Mouse (Mus musculus) myocyte (in vitro differentiated cells): ENCODE measurements around the gene Pltp. TPM values are rescaled to one million over a fixed set of nuclear protein-coding genes. Genes with fewer than 3 reads are reported as not detected.

Experiments
- H3K27me3 ChIP-seq: one replicate; pipeline ENCODE4 v1.6.1; 2011; ENCODE audit not compliant: control insufficient read depth, insufficient read depth, insufficient read length
- H3K36me3 ChIP-seq: one replicate; pipeline ENCODE4 v1.6.1; 2011; ENCODE audit not compliant: control insufficient read depth, insufficient read depth
- H3K4me2 ChIP-seq: one replicate; pipeline ENCODE4 v1.6.1; 2011; ENCODE audit warnings: low read depth, control low read depth
- H3K4me3 ChIP-seq: one replicate; pipeline ENCODE4 v1.5.1; 2011; ENCODE audit warnings: mild to moderate bottlenecking, control low read depth, moderate library complexity
- H3K79me2 ChIP-seq: one replicate; pipeline ENCODE4 v1.6.1; 2011; ENCODE audit not compliant: control insufficient read depth, insufficient read depth
- H3ac ChIP-seq: one replicate; pipeline ENCODE4 v1.6.1; 2011; ENCODE audit not compliant: control insufficient read depth, insufficient read length
- CEBPB ChIP-seq: IDR thresholded peaks from 2 replicates; pipeline ENCODE4 v1.6.1; 2011; ENCODE audit warnings: mild to moderate bottlenecking, moderate library complexity; ENCODE audit not compliant: poor library complexity, insufficient read depth, severe bottlenecking
- E2F4 ChIP-seq: IDR thresholded peaks from one replicate; pipeline ENCODE4 v1.6.1; 2011; ENCODE audit warnings: mild to moderate bottlenecking, control low read depth, moderate library complexity; ENCODE audit not compliant: insufficient read depth
- MAX ChIP-seq: IDR thresholded peaks from one replicate; pipeline ENCODE4 v1.6.1; 2011; ENCODE audit warnings: low read depth, mild to moderate bottlenecking, control low read depth
- MYOD1 ChIP-seq, 3 experiments: IDR thresholded peaks; one replicate each; pipeline ENCODE4 v1.6.1; 2011; ENCODE audit warnings: control low read depth in 2 of 3, low read depth in 2 of 3, mild to moderate bottlenecking in 2 of 3, moderate library complexity in 1 of 3; ENCODE audit not compliant: insufficient read length in 2 of 3, control insufficient read depth in 1 of 3
- MYOG ChIP-seq, 3 experiments: IDR thresholded peaks; one replicate each; pipeline ENCODE4 v1.6.1; 2011; ENCODE audit warnings: control low read depth in 2 of 3, low read depth in 2 of 3, mild to moderate bottlenecking in 2 of 3; ENCODE audit not compliant: insufficient read length in 2 of 3, control insufficient read depth in 1 of 3, insufficient read depth in 1 of 3
- POLR2A ChIP-seq: IDR thresholded peaks from one replicate; pipeline ENCODE4 v1.6.1; 2011; ENCODE audit warnings: low read depth, mild to moderate bottlenecking, control low read depth, moderate library complexity; ENCODE audit not compliant: insufficient read length
- POLR2AphosphoS2 ChIP-seq: IDR thresholded peaks from one replicate; pipeline ENCODE4 v1.6.1; 2011; ENCODE audit warnings: low read depth, control low read depth; ENCODE audit not compliant: insufficient read length
- REST ChIP-seq: IDR thresholded peaks from one replicate; pipeline ENCODE4 v1.6.1; 2011; ENCODE audit warnings: mild to moderate bottlenecking, control low read depth, moderate library complexity; ENCODE audit not compliant: insufficient read depth, insufficient read length
- SRF ChIP-seq: IDR thresholded peaks from one replicate; pipeline ENCODE4 v1.6.1; 2011; ENCODE audit warnings: low read depth; ENCODE audit not compliant: control insufficient read depth, insufficient read length
- TCF12 ChIP-seq: IDR thresholded peaks from one replicate; pipeline ENCODE4 v1.6.1; 2011; ENCODE audit warnings: mild to moderate bottlenecking, control low read depth; ENCODE audit not compliant: poor library complexity, insufficient read depth, severe bottlenecking
- TCF3 ChIP-seq: IDR thresholded peaks from one replicate; pipeline ENCODE4 v1.6.1; 2011; ENCODE audit warnings: low read depth, control low read depth; ENCODE audit not compliant: insufficient read length
- USF1 ChIP-seq: IDR thresholded peaks from one replicate; pipeline ENCODE4 v1.6.1; 2011; ENCODE audit warnings: low read depth, mild to moderate bottlenecking, control low read depth, moderate library complexity
- polyA plus RNA-seq: library from polyadenylated mRNA; unstranded; fragments of >200 nt; fragmentation: generic; extraction: Trizol; gene quantifications from one replicate; pipeline ENCODE4 v1.2.1, GENCODE M21; 2012; ENCODE audit warnings: missing spikeins

Gene Pltp
- polyA plus RNA-seq, 1 experiment = 117 TPM

DNA sequence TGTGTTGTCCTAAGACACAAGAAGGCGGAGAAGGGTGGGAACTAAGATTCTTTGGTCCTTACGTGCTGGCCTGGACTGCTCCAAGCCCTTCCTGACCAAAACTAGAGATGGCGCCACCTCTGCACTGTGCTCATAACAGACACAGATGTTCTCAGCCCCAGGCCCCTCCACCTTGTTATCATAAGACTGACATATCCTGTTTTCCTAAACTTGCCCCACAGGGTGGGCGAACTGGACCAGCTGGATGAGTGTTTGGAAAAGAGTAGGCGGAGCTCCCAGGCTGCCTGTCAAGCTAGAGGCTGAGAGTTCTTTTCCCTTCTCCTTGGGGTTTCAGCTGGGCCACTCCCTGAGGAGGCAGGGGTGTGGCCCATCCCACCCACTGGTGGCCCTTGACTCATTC, 39.8 kb downstream of the Pltp start:
- H3K36me3 ChIP-seq = no peaks in the 10 kb centered on the region
- no peak overlapping the region for H3ac ChIP-seq
- no peak overlapping the region for H3K4me3 ChIP-seq
- H3K79me2 ChIP-seq = no peaks in the 10 kb centered on the region
- no peak overlapping the region for H3K4me2 ChIP-seq
- no peaks in the 10 kb centered on the region for H3K27me3 ChIP-seq
- no peak for TF ChIP-seq CEBPB
- no peak for TF ChIP-seq REST
- no peak for TF ChIP-seq E2F4
- TF ChIP-seq SRF = no peak
- no peak for TF ChIP-seq USF1
- TF ChIP-seq MYOD1 (IDR thresholded peaks at IDR 0.05; ENCODE audit: control insufficient read depth in 1 of 3, insufficient read length in 2 of 3, low read depth in 2 of 3) = no peak
- no peak for TF ChIP-seq MAX
- TF ChIP-seq POLR2AphosphoS2 = no peak
- no peak for TF ChIP-seq TCF3

GRCm38 (mm10) chr2:164817206-164817605, 40.3 kb downstream of the Pltp start:
- H3K27me3 ChIP-seq = no peaks in the 10 kb centered on the region
- H3K4me3 ChIP-seq = no peak overlapping the region
- no peak overlapping the region for H3K4me2 ChIP-seq
- TF ChIP-seq MYOG (IDR thresholded peaks at IDR 0.05; ENCODE audit: control insufficient read depth in 1 of 3, insufficient read depth in 1 of 3, insufficient read length in 2 of 3, low read depth in 2 of 3) (no peak), SRF (no peak), E2F4 (no peak), CEBPB (no peak)
- no peaks in the 10 kb centered on the region for H3K36me3 ChIP-seq
- H3K79me2 ChIP-seq = no peaks in the 10 kb centered on the region
- H3ac ChIP-seq = no peak overlapping the region

- H3ac ChIP-seq = no peak overlapping the region
- H3K4me2 ChIP-seq = no peak overlapping the region
Observed at GRCm38 (mm10) chr2:164815821-164816220, 41.7 kb downstream of the Pltp start.

GRCm38 (mm10) chr2:164815348-164815747, 42.2 kb downstream of the Pltp start:
- TF ChIP-seq POLR2A = no peak
- TF ChIP-seq E2F4 = no peak
- no peak for TF ChIP-seq REST
- no peak for TF ChIP-seq MYOD1 (IDR thresholded peaks at IDR 0.05; ENCODE audit: control insufficient read depth in 1 of 3, insufficient read length in 2 of 3, low read depth in 2 of 3)
- TF ChIP-seq POLR2AphosphoS2 = no peak
- TF ChIP-seq TCF12 = no peak
- TF ChIP-seq MYOG (IDR thresholded peaks at IDR 0.05; ENCODE audit: control insufficient read depth in 1 of 3, insufficient read depth in 1 of 3, insufficient read length in 2 of 3, low read depth in 2 of 3) = no peak
- TF ChIP-seq TCF3 = no peak
- TF ChIP-seq USF1 = no peak
- H3ac ChIP-seq = no peak overlapping the region
- H3K4me3 ChIP-seq = no peak overlapping the region
- no peaks in the 10 kb centered on the region for H3K79me2 ChIP-seq
- no peak overlapping the region for H3K4me2 ChIP-seq
- H3K27me3 ChIP-seq = no peaks in the 10 kb centered on the region
- no peaks in the 10 kb centered on the region for H3K36me3 ChIP-seq

More at GRCm38 (mm10) chr2:164815821-164816220, 41.7 kb downstream of the Pltp start:
- Histone ChIP-seq H3K36me3 (no peaks in the 10 kb centered on the region), H3K27me3 (no peaks in the 10 kb centered on the region), H3K79me2 (no peaks in the 10 kb centered on the region), H3K4me3 (no peak overlapping the region)
- TF ChIP-seq USF1 (no peak), E2F4 (no peak), MAX (no peak), TCF3 (no peak), SRF (no peak), CEBPB (no peak)

GRCm38 (mm10) chr2:164813557-164813956, 44.0 kb downstream of the Pltp start:
- TF ChIP-seq POLR2A = no peak
- no peak for TF ChIP-seq USF1
- TF ChIP-seq TCF12 = no peak
- TF ChIP-seq E2F4 = no peak
- no peak for TF ChIP-seq SRF
- TF ChIP-seq REST = no peak
- TF ChIP-seq POLR2AphosphoS2 = no peak
- TF ChIP-seq MAX = no peak
- TF ChIP-seq MYOD1 (IDR thresholded peaks at IDR 0.05; ENCODE audit: control insufficient read depth in 1 of 3, insufficient read length in 2 of 3, low read depth in 2 of 3) = no peak
- no peak for TF ChIP-seq CEBPB
- no peak for TF ChIP-seq MYOG (IDR thresholded peaks at IDR 0.05; ENCODE audit: control insufficient read depth in 1 of 3, insufficient read depth in 1 of 3, insufficient read length in 2 of 3, low read depth in 2 of 3)
- no peak for TF ChIP-seq TCF3
- H3ac ChIP-seq = no peak overlapping the region
- H3K27me3 ChIP-seq = no peaks in the 10 kb centered on the region
- H3K79me2 ChIP-seq = no peaks in the 10 kb centered on the region
- H3K4me3 ChIP-seq = no peak overlapping the region
- no peak overlapping the region for H3K4me2 ChIP-seq
- no peaks in the 10 kb centered on the region for H3K36me3 ChIP-seq
